Mouse (Mus musculus): ENCODE results near the gene Mvb12a. TPM values are rescaled to one million over a fixed set of nuclear protein-coding genes. Genes with fewer than 3 reads are reported as not detected.

Mvb12a gene
- total and polyA plus RNA-seq, 3 experiments = 80.5 to 157 (median 128) TPM

DNA sequence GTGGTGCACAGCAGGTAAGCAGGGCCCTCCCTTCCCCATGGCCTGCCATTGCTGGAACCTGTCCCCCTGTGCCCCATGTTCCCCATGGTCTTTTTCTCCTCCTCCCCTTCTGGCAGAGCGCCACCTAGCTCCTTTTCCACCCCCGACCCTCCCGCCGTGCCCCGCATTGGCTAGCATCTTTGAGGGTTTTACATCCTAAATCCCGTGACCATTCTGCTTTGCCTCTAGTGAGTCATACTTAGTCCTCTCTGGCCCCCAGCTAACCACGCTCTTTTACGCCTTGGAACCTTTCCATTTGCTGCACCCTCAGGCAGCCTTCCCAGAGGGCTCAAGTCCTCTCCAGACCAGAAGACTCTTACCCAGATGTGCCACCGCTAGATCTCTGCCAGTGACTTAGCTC, 37.5 kb downstream of the Mvb12a start:
- TF ChIP-seq JUND (conservative IDR thresholded peaks at IDR 0.05; ENCODE audit: low read depth, low read length) = no peak
- no peak for TF ChIP-seq HCFC1 (IDR thresholded peaks at IDR 0.05; ENCODE audit: low read depth, low read length)
- TF ChIP-seq KAT2A (IDR thresholded peaks at IDR 0.05; ENCODE audit: insufficient replicate concordance, low read length) = no peak
- no peak for TF ChIP-seq TCF12 (IDR thresholded peaks at IDR 0.05; ENCODE audit: low read depth, low read length)
- no peak for TF ChIP-seq PAX5 (IDR thresholded peaks at IDR 0.05; ENCODE audit: low read length)
- no peak for TF ChIP-seq E2F4 (IDR thresholded peaks at IDR 0.05; ENCODE audit: insufficient replicate concordance, low read depth, low read length)
- no peak for TF ChIP-seq USF1 (IDR thresholded peaks at IDR 0.05; ENCODE audit: low read depth, low read length)
- TF ChIP-seq SIN3A (IDR thresholded peaks at IDR 0.05; ENCODE audit: low read length) = no peak
- no peak for TF ChIP-seq MYC (IDR thresholded peaks at IDR 0.05; ENCODE audit: low read depth, low read length)
- no peak for TF ChIP-seq EP300 (IDR thresholded peaks at IDR 0.05; ENCODE audit: low read length)
- no peak for TF ChIP-seq GABPA (IDR thresholded peaks at IDR 0.05; ENCODE audit: insufficient replicate concordance, low read depth, low read length)
- Histone ChIP-seq H3K4me2 (ENCODE audit: insufficient read depth, low read depth, poor library complexity, severe bottlenecking) (no peak overlapping the region), H3K27ac (ENCODE audit: insufficient read depth, low read depth) (no peak overlapping the region), H3K4me1 (ENCODE audit: control insufficient read depth in 1 of 2, insufficient read depth in 2 of 2) (peaks cover 13 to 17% of the 10 kb centered on the region in 2 experiments), H3K36me3 (replicated peaks in 1 of 2; ENCODE audit: control insufficient read depth in 1 of 2, insufficient read depth in 1 of 2, low read length in 1 of 2) (peaks cover 9 to 17% of the 10 kb centered on the region in 2 experiments), H3K27me3 (replicated peaks) (no peaks in the 10 kb centered on the region), H3K9ac (ENCODE audit: insufficient read depth, low read depth) (no peak overlapping the region), H3K9me3 (replicated peaks; ENCODE audit: low read length) (no peaks in the 10 kb centered on the region), H3K4me3 (replicated peaks in 1 of 3; ENCODE audit: low read depth in 2 of 3, low read length in 2 of 3, poor library complexity in 1 of 3) (no peak overlapping the region), H3K79me2 (replicated peaks; ENCODE audit: control insufficient read depth, extremely low read depth, insufficient read depth, poor library complexity, severe bottlenecking) (no peaks in the 10 kb centered on the region)
- dilution Hi-C loops (cut with MboI; ENCODE audit: extremely low pct_ligation_motif_present, extremely low pct_unique_long_range_greater_than_20kb, low sequenced_read_pairs) (no loop called here), in situ Hi-C loops (cut with MboI; ENCODE audit: low pct_ligation_motif_present, low pct_unique_long_range_greater_than_20kb, low sequenced_read_pairs) (no loop called here)
- DNase-seq (ENCODE audit: extremely low read depth) = no peak

DNA sequence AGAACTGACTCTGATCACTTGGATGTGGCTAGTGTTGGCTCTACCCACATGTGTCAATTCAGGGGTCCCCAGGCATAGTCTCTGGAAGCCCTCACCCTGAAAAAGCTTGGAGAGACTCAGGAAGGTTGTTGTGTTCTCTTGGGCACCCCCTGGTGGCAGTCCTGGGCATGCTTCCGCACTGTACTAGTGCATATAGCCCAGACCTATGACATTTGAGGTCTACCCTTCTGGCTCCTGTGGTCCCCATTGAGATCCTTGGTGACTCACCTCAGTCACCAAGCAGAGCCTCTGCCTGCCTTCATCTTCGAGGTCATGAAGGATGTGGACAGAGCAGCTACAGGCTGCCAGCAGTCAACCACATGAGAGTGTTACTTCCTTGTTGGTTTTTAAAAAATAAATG, 44.2 kb downstream of the Mvb12a start:
- no peak overlapping the region for H3K4me2 ChIP-seq (ENCODE audit: insufficient read depth, low read depth, poor library complexity, severe bottlenecking)
- in situ Hi-C loops (cut with MboI; ENCODE audit: low pct_ligation_motif_present, low pct_unique_long_range_greater_than_20kb, low sequenced_read_pairs) (no loop called here), dilution Hi-C loops (cut with MboI; ENCODE audit: extremely low pct_ligation_motif_present, extremely low pct_unique_long_range_greater_than_20kb, low sequenced_read_pairs) (no loop called here)
- H3K9me3 ChIP-seq (replicated peaks; ENCODE audit: low read length) = peaks cover 2% of the 10 kb centered on the region
- H3K36me3 ChIP-seq (replicated peaks in 1 of 2; ENCODE audit: control insufficient read depth in 1 of 2, insufficient read depth in 1 of 2, low read length in 1 of 2) = peaks cover 6 to 12% of the 10 kb centered on the region in 2 experiments
- no peak for DNase-seq (ENCODE audit: extremely low read depth)
- H3K4me3 ChIP-seq (replicated peaks in 1 of 3; ENCODE audit: low read depth in 2 of 3, low read length in 2 of 3, poor library complexity in 1 of 3) = no peak overlapping the region
- H3K4me1 ChIP-seq (ENCODE audit: control insufficient read depth in 1 of 2, insufficient read depth in 2 of 2) = peaks cover 23 to 41% of the 10 kb centered on the region in 2 experiments
- H3K27me3 ChIP-seq (replicated peaks) = no peaks in the 10 kb centered on the region
- H3K9ac ChIP-seq (ENCODE audit: insufficient read depth, low read depth) = no peak overlapping the region
- H3K27ac ChIP-seq (ENCODE audit: insufficient read depth, low read depth) = no peak overlapping the region
- TF ChIP-seq SMC3 (IDR thresholded peaks at IDR 0.05; ENCODE audit: low read depth, low read length) (peak; percentile 46), USF1 (IDR thresholded peaks at IDR 0.05; ENCODE audit: low read depth, low read length) (no peak), MXI1 (IDR thresholded peaks at IDR 0.05; ENCODE audit: low read depth, low read length) (no peak), CTCF (conservative IDR thresholded peaks at IDR 0.05 in 1 of 2, IDR thresholded peaks at IDR 0.05 in 1 of 2; ENCODE audit: low read depth in 2 of 2, low read length in 2 of 2) (peak; percentile 38 to 54; a peak in 3 of 4 replicates), MAFK (IDR thresholded peaks at IDR 0.05; ENCODE audit: insufficient replicate concordance, low read length) (no peak), MAX (IDR thresholded peaks at IDR 0.05; ENCODE audit: low read length) (no peak)
- no peaks in the 10 kb centered on the region for H3K79me2 ChIP-seq (replicated peaks; ENCODE audit: control insufficient read depth, extremely low read depth, insufficient read depth, poor library complexity, severe bottlenecking)
